Mouse (Mus musculus): ENCODE data around the gene Ephx3. TPM values are rescaled to one million over a fixed set of nuclear protein-coding genes. Genes with fewer than 3 reads are reported as not detected.

The Ephx3 gene
- polyA plus RNA-seq, 1 experiment from 2014 or later: 0.29 TPM

DNA sequence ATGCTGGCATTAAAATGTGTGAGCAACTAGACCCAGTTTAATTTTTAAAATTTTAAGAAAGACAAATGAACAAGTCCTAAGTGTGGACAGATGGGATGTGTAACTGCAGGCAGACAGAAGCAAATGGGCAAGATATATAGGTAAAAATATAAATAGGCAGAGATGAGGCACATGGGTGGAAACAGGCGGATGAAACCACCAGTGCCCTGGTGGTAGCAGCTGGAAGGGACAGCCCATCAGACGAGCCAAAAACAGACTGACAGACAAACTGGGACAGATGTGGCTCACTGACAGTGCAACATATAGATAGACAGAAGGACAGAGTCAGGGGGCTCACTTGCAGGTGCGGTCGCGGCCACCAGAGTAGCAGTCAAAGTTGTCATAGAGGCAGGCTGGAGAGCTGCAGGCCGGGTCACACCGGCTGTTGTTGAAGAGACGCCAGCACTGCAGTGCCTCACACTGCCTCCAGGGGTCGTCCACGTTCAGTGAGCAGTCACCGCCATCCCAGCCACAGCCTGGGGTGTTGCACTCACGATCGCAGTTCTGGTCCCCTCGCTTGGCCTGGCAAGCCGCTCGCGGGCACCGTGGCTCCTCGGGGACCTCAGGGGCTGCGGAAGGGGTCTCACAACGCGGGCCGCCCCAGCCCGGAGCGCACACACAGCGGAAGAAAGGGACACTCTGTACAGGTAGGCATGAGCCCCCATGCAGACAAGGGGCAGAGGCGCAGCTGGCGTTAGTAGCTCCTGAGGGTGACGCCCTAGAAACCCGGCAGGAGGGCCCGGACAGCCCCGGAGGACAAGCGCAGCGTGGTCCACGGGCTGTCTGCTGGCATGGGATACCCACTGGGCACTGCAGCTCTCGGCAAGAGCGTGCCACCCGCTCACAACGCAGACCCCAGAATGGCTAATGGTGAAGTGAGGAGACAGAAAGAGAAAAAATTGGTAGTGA lies 46.2 kb downstream of the Ephx3 start:
- Histone ChIP-seq H3K4me3 (no peak overlapping the region), H3K27me3 (no peaks in the 10 kb centered on the region), H3K9ac (peak overlapping the region; percentile 25; the same call in 1 of the 2 replicates), H3K4me2 (replicated peaks) (peak overlapping the region; percentile 47), H3K36me3 (peaks cover 91% of the 10 kb centered on the region), H3K4me1 (no peaks in the 10 kb centered on the region), H3K27ac (no peak overlapping the region), H3K9me3 (no peaks in the 10 kb centered on the region)
- ATAC-seq (ENCODE audit: low FRiP score, low read depth): peak; percentile 60; the same call in 1 of the 2 replicates
- WGBS: 30% methylated on average over 39 of the region's 39 CpGs

DNA sequence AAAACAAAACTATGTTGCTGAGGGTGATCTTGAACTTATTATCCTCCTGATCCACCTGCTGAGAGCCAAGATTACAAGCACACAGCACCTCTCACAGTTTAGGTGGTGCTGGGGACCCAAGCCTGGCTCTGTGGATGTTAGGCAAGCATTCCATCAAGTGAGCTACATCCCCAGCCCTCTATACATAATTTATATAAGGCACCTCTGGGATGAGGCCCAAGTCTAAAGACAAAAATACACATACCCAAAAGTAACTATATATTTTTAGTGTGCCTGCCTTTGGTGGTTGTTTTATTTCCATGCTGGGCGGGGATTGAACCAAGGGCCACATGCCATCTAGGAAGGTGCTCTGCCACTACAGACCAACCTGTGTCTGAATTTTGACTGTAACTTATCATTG lies 47.1 kb downstream of the Ephx3 start:
- no peaks in the 10 kb centered on the region for H3K27me3 ChIP-seq
- H3K9me3 ChIP-seq: no peaks in the 10 kb centered on the region
- 88% methylated on average over 1 of the region's 1 CpGs for WGBS
- no peaks in the 10 kb centered on the region for H3K4me1 ChIP-seq
- no peak overlapping the region for H3K4me2 ChIP-seq (replicated peaks)
- H3K9ac ChIP-seq: no peak overlapping the region
- no peak overlapping the region for H3K27ac ChIP-seq
- no peak overlapping the region for H3K4me3 ChIP-seq
- H3K36me3 ChIP-seq: peaks cover 91% of the 10 kb centered on the region
- no peak for ATAC-seq (ENCODE audit: low FRiP score, low read depth)

Other genes with a start within 250 kb of the Ephx3 start
- 87.2 and 89.8 TPM in 2 replicates for gene Rrp1b, start 153.4 kb downstream of the Ephx3 start, polyA plus RNA-seq (2015; fragmentation: Nextera tagmentation; extraction: Ambion mirVana)
- 0.64 and 0.73 TPM in 2 replicates for gene Hsf2bp, start 153.2 kb downstream of the Ephx3 start, polyA plus RNA-seq (2015; fragmentation: Nextera tagmentation; extraction: Ambion mirVana)
- gene Notch3, start 22.7 kb downstream of the Ephx3 start, polyA plus RNA-seq (2015; fragmentation: Nextera tagmentation; extraction: Ambion mirVana): 14.9 and 16.9 TPM in 2 replicates
- 99.1 and 109 TPM in 2 replicates for gene Brd4, start 95.2 kb upstream of the Ephx3 start, polyA plus RNA-seq (2015; fragmentation: Nextera tagmentation; extraction: Ambion mirVana)
- gene Akap8, start 131.7 kb upstream of the Ephx3 start, polyA plus RNA-seq (2015; fragmentation: Nextera tagmentation; extraction: Ambion mirVana): 110 and 123 TPM in 2 replicates
- 106 and 116 TPM in 2 replicates for gene Akap8l, start 161.1 kb upstream of the Ephx3 start, polyA plus RNA-seq (2015; fragmentation: Nextera tagmentation; extraction: Ambion mirVana)
- gene Wiz, start 199.9 kb upstream of the Ephx3 start, polyA plus RNA-seq (2015; fragmentation: Nextera tagmentation; extraction: Ambion mirVana): 23.4 and 25.2 TPM in 2 replicates
- 0.85 and 1.1 TPM in 2 replicates for gene Rasal3, start 214.0 kb upstream of the Ephx3 start, polyA plus RNA-seq (2015; fragmentation: Nextera tagmentation; extraction: Ambion mirVana)
- 0.09 TPM in 2 replicates for gene Pglyrp2, start 234.6 kb upstream of the Ephx3 start, polyA plus RNA-seq (2015; fragmentation: Nextera tagmentation; extraction: Ambion mirVana)